Mouse (Mus musculus) liver, embryonic 11.5 days (tissue): ENCODE measurements around the gene Gm20481. TPM values are rescaled to one million over a fixed set of nuclear protein-coding genes. Genes with fewer than 3 reads are reported as not detected.
"Not testable (repeated sequence)": the region's sequence is repeated elsewhere in the genome, so short reads cannot be mapped to it uniquely, and the experiment has no call there.

Experiments used
- ATAC-seq: fragments of 200-750 bp; cut with Nextera tagmentation; replicated peaks from 2 replicates; pipeline ENCODE4 v1.8.0; 2017; ENCODE audit warnings: moderate number of reproducible peaks, mild to moderate bottlenecking, moderate TSS enrichment, moderate library complexity; ENCODE audit not compliant: low FRiP score
- DNase-seq: peaks from one replicate; pipeline ENCODE4 v3.0.0-alpha.2; 2017; ENCODE audit warnings: low spot score
- H3K27ac ChIP-seq: fragments of 300-500 bp; sonication (generic); 2 replicates; pipeline ENCODE4 v1.5.1; 2014; ENCODE audit warnings: mild to moderate bottlenecking, low read depth, low read length, control low read depth
- H3K27me3 ChIP-seq: fragments of 300-500 bp; sonication (generic); replicated peaks from 2 replicates; pipeline ENCODE4 v1.6.1; 2014; ENCODE audit warnings: low read length, mixed read lengths; ENCODE audit not compliant: control insufficient read depth, insufficient read depth
- H3K36me3 ChIP-seq: fragments of 300-500 bp; sonication (generic); 2 replicates; pipeline ENCODE4 v1.6.1; 2014; ENCODE audit warnings: mild to moderate bottlenecking, low read length, moderate library complexity, mixed read lengths; ENCODE audit not compliant: control insufficient read depth, insufficient read depth
- H3K4me1 ChIP-seq: fragments of 300-500 bp; sonication (generic); replicated peaks from 2 replicates; pipeline ENCODE4 v1.6.1; 2014; ENCODE audit warnings: low read length, mixed read lengths; ENCODE audit not compliant: control insufficient read depth, insufficient read depth
- H3K4me2 ChIP-seq: fragments of 300-500 bp; sonication (generic); 2 replicates; pipeline ENCODE4 v1.6.1; 2014; ENCODE audit warnings: mild to moderate bottlenecking, control low read depth, moderate library complexity
- H3K4me3 ChIP-seq: fragments of 300-500 bp; sonication (generic); 2 replicates; pipeline ENCODE4 v1.5.1; 2014; ENCODE audit warnings: low read depth, low read length, control low read depth
- H3K9ac ChIP-seq: fragments of 300-500 bp; sonication (generic); 2 replicates; pipeline ENCODE4 v1.6.1; 2014; ENCODE audit warnings: low read depth, low read length, control low read depth
- H3K9me3 ChIP-seq: fragments of 300-500 bp; sonication (generic); 2 replicates; pipeline ENCODE4 v1.6.1; 2016; ENCODE audit warnings: low read length, inconsistent platforms, mixed read lengths; ENCODE audit not compliant: control insufficient read depth
- WGBS: fragments of 180-500 bp; shearing (Covaris S2); extraction: QIAGEN DNeasy Blood & Tissue Kit; methylation state at CpG from one replicate; pipeline ENCODE4 v1.1.7; 2014; 5-methylcytosine and 5-hydroxymethylcytosine counted together
- polyA plus RNA-seq: library from polyadenylated mRNA; unstranded; fragments of >200 nt; fragmentation: Nextera tagmentation; extraction: Ambion mirVana; gene quantifications from 2 replicates; pipeline ENCODE4 v1.2.1, GENCODE M21; 2014

Gene Gm20481
- polyA plus RNA-seq, 1 experiment from 2014 or later, result not detected

GRCm38 (mm10) chr17:34954831-34955230 is 14.9 kb upstream of the Gm20481 start:
- H3K4me1 ChIP-seq, result peaks cover 11% of the 10 kb centered on the region
- no peak for ATAC-seq
- no peak overlapping the region for H3K27ac ChIP-seq
- no peak overlapping the region for H3K4me2 ChIP-seq
- no peaks in the 10 kb centered on the region for H3K9me3 ChIP-seq
- H3K4me3 ChIP-seq, result no peak overlapping the region
- peaks cover 16% of the 10 kb centered on the region for H3K36me3 ChIP-seq
- DNase-seq, result no peak
- 82% methylated on average over 4 of the region's 4 CpGs for WGBS
- peaks cover 3% of the 10 kb centered on the region; the same call in 1 of the 2 replicates for H3K27me3 ChIP-seq
- no peak overlapping the region for H3K9ac ChIP-seq

GRCm38 (mm10) chr17:34955884-34956283 is 13.8 kb upstream of the Gm20481 start:
- no peak overlapping the region for H3K4me3 ChIP-seq
- H3K27me3 ChIP-seq, result peaks cover 3% of the 10 kb centered on the region; the same call in 1 of the 2 replicates
- H3K4me1 ChIP-seq, result peaks cover 11% of the 10 kb centered on the region
- DNase-seq (no peak), ATAC-seq (no peak)
- no peak overlapping the region for H3K4me2 ChIP-seq
- no peaks in the 10 kb centered on the region for H3K9me3 ChIP-seq
- no peak overlapping the region for H3K27ac ChIP-seq
- 73% methylated on average over 3 of the region's 3 CpGs for WGBS
- H3K36me3 ChIP-seq, result peaks cover 6% of the 10 kb centered on the region; the same call in 1 of the 2 replicates
- no peak overlapping the region for H3K9ac ChIP-seq

GRCm38 (mm10) chr17:34956340-34956739 is 13.4 kb upstream of the Gm20481 start:
- DNase-seq, result no peak
- Histone ChIP-seq H3K4me3 (no peak overlapping the region), H3K9ac (no peak overlapping the region), H3K27me3 (peaks cover 3% of the 10 kb centered on the region), H3K4me1 (peaks cover 11% of the 10 kb centered on the region), H3K27ac (no peak overlapping the region), H3K36me3 (peaks cover 2% of the 10 kb centered on the region; the same call in 1 of the 2 replicates), H3K9me3 (no peaks in the 10 kb centered on the region), H3K4me2 (no peak overlapping the region)
- ATAC-seq, result no peak
- WGBS, result 45% methylated on average over 1 of the region's 1 CpGs

DNA sequence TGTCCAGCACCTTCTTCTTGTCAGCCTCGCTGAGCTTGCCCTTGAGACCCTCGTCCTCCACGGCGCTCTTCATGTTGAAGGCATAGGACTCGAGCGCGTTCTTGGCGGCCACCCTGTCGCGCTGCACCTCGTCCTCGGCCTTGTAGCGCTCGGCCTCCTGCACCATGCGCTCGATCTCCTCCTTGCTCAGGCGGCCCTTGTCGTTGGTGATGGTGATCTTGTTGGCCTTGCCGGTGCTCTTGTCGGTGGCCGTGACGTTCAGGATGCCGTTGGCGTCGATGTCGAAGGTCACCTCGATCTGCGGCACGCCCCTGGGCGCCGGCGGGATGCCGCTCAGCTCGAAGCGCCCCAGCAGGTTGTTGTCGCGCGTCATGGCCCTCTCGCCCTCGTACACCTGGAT is 12.4 kb upstream of the Gm20481 start:
- not testable (repeated sequence) for H3K9me3 ChIP-seq, H3K4me2 ChIP-seq, H3K27me3 ChIP-seq, H3K36me3 ChIP-seq, H3K4me3 ChIP-seq, DNase-seq, H3K27ac ChIP-seq, H3K9ac ChIP-seq, ATAC-seq
- H3K4me1 ChIP-seq, result peaks cover 11% of the 10 kb centered on the region
- WGBS, result 19% methylated on average over 34 of the region's 40 CpGs

DNA sequence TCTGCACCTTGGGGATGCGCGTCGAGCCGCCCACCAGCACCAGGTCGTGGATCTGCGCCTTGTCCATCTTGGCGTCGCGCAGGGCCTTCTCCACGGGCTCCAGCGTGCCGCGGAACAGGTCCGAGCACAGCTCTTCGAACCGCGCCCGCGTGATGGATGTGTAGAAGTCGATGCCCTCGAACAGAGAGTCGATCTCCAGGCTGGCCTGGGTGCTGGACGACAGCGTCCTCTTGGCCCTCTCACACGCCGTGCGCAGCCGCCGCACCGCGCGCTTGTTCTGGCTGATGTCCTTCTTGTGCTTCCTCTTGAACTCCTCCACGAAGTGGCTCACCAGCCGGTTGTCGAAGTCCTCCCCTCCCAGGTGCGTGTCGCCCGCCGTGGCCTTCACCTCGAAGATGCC is 11.7 kb upstream of the Gm20481 start:
- H3K4me1 ChIP-seq, result peaks cover 11% of the 10 kb centered on the region
- not testable (repeated sequence) for H3K27ac ChIP-seq, H3K4me3 ChIP-seq, DNase-seq, H3K4me2 ChIP-seq, H3K36me3 ChIP-seq, H3K9ac ChIP-seq, H3K27me3 ChIP-seq, H3K9me3 ChIP-seq, ATAC-seq
- 31% methylated on average over 18 of the region's 40 CpGs for WGBS

- H3K9ac ChIP-seq, H3K27ac ChIP-seq, H3K36me3 ChIP-seq, H3K9me3 ChIP-seq, DNase-seq, H3K27me3 ChIP-seq: not testable (repeated sequence)
- ATAC-seq, result 0 out of 2 replicates have a peak, but pooled peaks have one; percentile 6
- 2% methylated on average over 28 of the region's 47 CpGs for WGBS
- H3K4me3 ChIP-seq, result peak overlapping the region; percentile 52; the same call in 1 of the 2 replicates
- H3K4me1 ChIP-seq, result peaks cover 11% of the 10 kb centered on the region
- H3K4me2 ChIP-seq, result peak overlapping the region; percentile 93
Observed at GRCm38 (mm10) chr17:34958734-34959129, 11.0 kb upstream of the Gm20481 start.

DNA sequence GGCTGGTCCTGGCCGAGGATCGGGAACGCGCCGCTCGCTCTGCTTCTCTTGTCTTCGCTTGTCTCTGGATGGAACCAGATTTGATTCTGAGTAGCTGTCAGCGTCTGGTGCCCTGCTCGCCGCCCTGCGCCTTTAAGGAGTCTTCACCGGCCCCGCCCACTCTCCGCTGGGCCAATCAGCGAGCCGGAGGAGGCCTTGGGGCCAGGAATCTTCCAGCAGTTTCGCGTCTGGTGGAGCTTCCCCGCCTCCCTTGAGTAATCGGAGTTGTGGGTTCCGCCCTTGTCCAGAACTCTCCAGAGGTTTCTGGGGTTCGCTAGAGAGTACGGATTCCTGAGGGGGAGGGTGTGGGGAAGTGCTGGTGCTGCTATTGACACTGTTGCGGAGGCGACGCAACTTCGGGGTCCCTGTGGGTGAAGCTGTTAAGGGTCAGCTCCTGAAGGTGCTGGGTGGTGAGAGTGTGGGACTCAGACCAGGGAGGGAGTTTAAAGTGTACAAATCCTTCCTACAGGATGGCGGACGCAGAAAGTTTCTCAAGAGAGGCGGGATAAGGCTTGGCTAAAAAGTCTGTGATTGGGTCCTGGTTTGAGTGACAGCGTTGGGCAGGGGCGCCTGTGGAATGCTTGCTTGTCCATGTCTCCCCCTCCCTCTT is 10.5 kb upstream of the Gm20481 start, which contains the start of gene Hspa1b:
Gene Hspa1b, minus strand, starts transcription at position 109 of the 649 bp plus-strand sequence.
- Histone ChIP-seq H3K4me2 (peak within 1 kb of the TSS; percentile 93), H3K27ac (peak within 1 kb of the TSS; percentile 8), H3K4me1 (peaks cover 11% of the 10 kb centered on the region), H3K4me3 (peak within 1 kb of the TSS; percentile 52), H3K9ac (peak within 1 kb of the TSS; percentile 62), H3K27me3 (peaks cover 10% of the 10 kb centered on the region)
- H3K36me3 ChIP-seq, H3K9me3 ChIP-seq: not testable (repeated sequence)
- ATAC-seq (peak; percentile 91), DNase-seq (peak; percentile 79)
- WGBS, result under 1% methylated on average over 25 of the region's 32 CpGs

GRCm38 (mm10) chr17:34959881-34960515 is 9.7 kb upstream of the Gm20481 start:
- Histone ChIP-seq H3K4me2 (peak overlapping the region; percentile 93), H3K9ac (peak overlapping the region; percentile 62), H3K27me3 (peaks cover 12% of the 10 kb centered on the region), H3K9me3 (no peaks in the 10 kb centered on the region), H3K4me3 (peak overlapping the region; percentile 52), H3K4me1 (peaks cover 11% of the 10 kb centered on the region), H3K36me3 (no peaks in the 10 kb centered on the region), H3K27ac (peak overlapping the region; percentile 8)
- ATAC-seq (peak; percentile 37; the same call in 1 of the 2 replicates), DNase-seq (no peak)
- WGBS, result 8% methylated on average over 12 of the region's 12 CpGs
